Mouse (Mus musculus) layer of hippocampus, postnatal 25 days (tissue): ENCODE data around the gene Olfr1145. TPM values are rescaled to one million over a fixed set of nuclear protein-coding genes. Genes with fewer than 3 reads are reported as not detected.

Source experiments
- DNase-seq, 2 experiments: peaks; one replicate each; pipeline ENCODE4 v3.0.0; 2022; ENCODE audit warnings: mixed read lengths in 2 of 2, low spot score in 1 of 2; ENCODE audit errors: extremely low spot score in 1 of 2
- total RNA-seq, 2 experiments: library from RNA; stranded (reverse); gene quantifications; 2 replicates each; pipeline ENCODE4 v1.2.3; 2021

Olfr1145 gene
- total RNA-seq, result not detected

- DNase-seq, result no peak
Measured at GRCm38 (mm10) chr2:87809522-87809921, at the start of gene Olfr1145. Olfr1145 (plus strand) TSS chr2:87809822.

DNA sequence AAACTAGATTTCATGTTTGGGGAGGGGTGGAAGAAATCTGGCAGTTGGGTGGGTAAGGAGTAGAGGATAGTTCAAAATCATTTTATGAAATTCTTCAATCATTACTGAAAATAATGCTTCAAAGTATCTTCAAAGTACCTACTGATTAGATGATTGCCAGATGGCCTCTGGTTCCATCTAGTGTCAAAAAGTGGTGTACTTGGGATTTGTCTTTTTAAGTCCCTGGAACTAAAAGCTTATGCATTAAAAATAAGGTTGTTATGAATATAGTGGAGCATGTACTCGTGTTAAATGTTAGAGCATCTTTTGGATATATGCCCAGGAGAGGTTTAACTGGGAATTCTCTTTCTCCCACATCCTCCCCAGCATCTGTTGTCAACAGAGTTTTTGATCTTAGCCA is 33.5 kb upstream of the Olfr1145 start:
- no peak for DNase-seq

- no peak for DNase-seq
Measured at GRCm38 (mm10) chr2:87779183-87779582, 30.4 kb upstream of the Olfr1145 start, which contains the start of gene Olfr152. Olfr152 (plus strand) TSS chr2:87779483.

- DNase-seq, result no peak
Measured at GRCm38 (mm10) chr2:87800292-87800691, 9.3 kb upstream of the Olfr1145 start, which contains the start of gene Olfr1143. Olfr1143 (plus strand) TSS chr2:87800592.

GRCm38 (mm10) chr2:87830233-87830632 is 20.6 kb downstream of the Olfr1145 start, which contains the start of gene Olfr1148:
Olfr1148 (plus strand) TSS chr2:87830533.
- DNase-seq, result no peak

DNA sequence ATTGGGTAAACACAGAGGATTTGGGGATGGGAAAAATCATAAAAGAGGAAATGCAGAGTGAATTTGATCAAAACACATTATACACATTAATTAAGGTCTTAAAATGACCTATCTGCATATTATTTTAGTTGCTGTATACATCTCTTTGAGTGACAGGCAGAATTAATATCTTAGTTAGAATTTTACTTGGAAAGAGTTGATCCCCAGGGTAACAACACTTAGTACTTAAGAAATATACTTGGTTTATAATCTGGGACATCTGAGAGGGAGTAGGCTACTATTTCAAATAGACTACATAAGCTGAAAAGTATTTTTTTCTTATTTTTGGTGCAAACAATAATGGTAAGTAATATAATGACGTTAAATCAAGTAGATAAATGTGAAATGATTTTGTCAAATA is 34.1 kb downstream of the Olfr1145 start, which contains the start of gene Olfr1150-ps1:
Gene Olfr1150-ps1 (plus strand): TSS at position 301 of the 400 bp plus-strand sequence.
- DNase-seq, result no peak

GRCm38 (mm10) chr2:87855562-87855961 is 45.9 kb downstream of the Olfr1145 start, which contains the start of gene Olfr1151:
Olfr1151 (plus strand) TSS chr2:87855862.
- DNase-seq, result no peak

Other genes starting within 250 kb of the Olfr1145 start
- gene Olfr1129, start 235.9 kb upstream of the Olfr1145 start, total RNA-seq, result not detected
- not detected for gene Olfr1130, start 203.6 kb upstream of the Olfr1145 start, total RNA-seq
- not detected for gene Olfr1131, start 182.7 kb upstream of the Olfr1145 start, total RNA-seq
- gene Olfr1132, start 172.3 kb upstream of the Olfr1145 start, total RNA-seq, result not detected
- not detected for gene Olfr1133, start 162.4 kb upstream of the Olfr1145 start, total RNA-seq
- not detected for gene Olfr1134, start 151.4 kb upstream of the Olfr1145 start, total RNA-seq
- gene Olfr1135, start 136.2 kb upstream of the Olfr1145 start, total RNA-seq, result not detected
- gene Olfr1136, start 115.9 kb upstream of the Olfr1145 start, total RNA-seq, result not detected
- not detected for gene Olfr1137, start 96.6 kb upstream of the Olfr1145 start, total RNA-seq
- gene Olfr1138, start 69.8 kb upstream of the Olfr1145 start, total RNA-seq, result not detected
- not detected for gene Olfr1140, start 66.1 kb upstream of the Olfr1145 start, total RNA-seq
- gene Olfr1141, start 55.8 kb upstream of the Olfr1145 start, total RNA-seq, result not detected
- not detected for gene Olfr152, start 30.3 kb upstream of the Olfr1145 start, total RNA-seq
- not detected for gene Olfr1143, start 9.2 kb upstream of the Olfr1145 start, total RNA-seq
- not detected for gene Olfr1148, start 20.7 kb downstream of the Olfr1145 start, total RNA-seq
- gene Olfr1150-ps1, start 34.2 kb downstream of the Olfr1145 start, total RNA-seq, result not detected
- not detected for gene Olfr1151, start 46.0 kb downstream of the Olfr1145 start, total RNA-seq
- not detected for gene Olfr1152, start 56.7 kb downstream of the Olfr1145 start, total RNA-seq
- gene Olfr1153, start 85.1 kb downstream of the Olfr1145 start, total RNA-seq, result not detected
- not detected for gene Olfr1154, start 95.3 kb downstream of the Olfr1145 start, total RNA-seq
- gene Olfr1155, start 135.3 kb downstream of the Olfr1145 start, total RNA-seq, result not detected
- under 1 TPM in 1 of 2 experiments, not detected in 1; 0.14 TPM for gene Olfr1156, start 143.3 kb downstream of the Olfr1145 start, total RNA-seq
- not detected for gene Olfr1157, start 158.5 kb downstream of the Olfr1145 start, total RNA-seq
- not detected for gene Olfr74, start 164.8 kb downstream of the Olfr1145 start, total RNA-seq
- not detected for gene Olfr1158, start 180.3 kb downstream of the Olfr1145 start, total RNA-seq
- gene Olfr1160, start 198.4 kb downstream of the Olfr1145 start, total RNA-seq, result not detected
- not detected for gene Olfr1161, start 213.0 kb downstream of the Olfr1145 start, total RNA-seq
- gene Olfr73, start 227.9 kb downstream of the Olfr1145 start, total RNA-seq, result not detected
- gene Olfr1162, start 241.3 kb downstream of the Olfr1145 start, total RNA-seq, result not detected